Mouse (Mus musculus) CD4-positive, CD25-positive, alpha-beta regulatory T cell, adult 2 months (primary cell): Measurements from ENCODE around the gene Zfp617.
"Not testable (repeated sequence)": the region's sequence is repeated elsewhere in the genome, so short reads cannot be mapped to it uniquely, and the experiment has no call there.

Source experiments
- DNase-seq: peaks from one replicate; pipeline ENCODE4 v3.0.0-alpha.2; 2012; ENCODE audit warnings: low read depth, low spot score

The Zfp617 gene

GRCm38 (mm10) chr8:71908309-71909261 is at the start of gene Zfp617, which contains the start of gene Zfp882:
Gene Zfp617, plus strand, starts transcription at chr8:71908635.
Gene Zfp882, plus strand, starts transcription at chr8:71908608.
- peak; percentile 86 for DNase-seq

- not testable (repeated sequence) for DNase-seq
Observed at GRCm38 (mm10) chr8:71861551-71861950, 46.9 kb upstream of the Zfp617 start.

GRCm38 (mm10) chr8:71862038-71862437 is 46.4 kb upstream of the Zfp617 start:
- not testable (repeated sequence) for DNase-seq

- DNase-seq: peak; percentile 70
Observed at GRCm38 (mm10) chr8:71881618-71882274, 26.7 kb upstream of the Zfp617 start, which contains the start of gene Zfp709. Gene Zfp709, plus strand, starts transcription at chr8:71882019.

GRCm38 (mm10) chr8:71900666-71901065 is 7.8 kb upstream of the Zfp617 start:
- DNase-seq: not testable (repeated sequence)

- DNase-seq: not testable (repeated sequence)
Observed at GRCm38 (mm10) chr8:71903084-71903483, 5.4 kb upstream of the Zfp617 start.

GRCm38 (mm10) chr8:71906809-71907208 is 1.6 kb upstream of the Zfp617 start:
- DNase-seq: no peak

GRCm38 (mm10) chr8:71907798-71908257 is 607 bp upstream of the Zfp617 start:
- no peak for DNase-seq

GRCm38 (mm10) chr8:71912286-71912685 is 3.9 kb downstream of the Zfp617 start:
- DNase-seq: no peak

- peak; percentile 95 for DNase-seq
Observed at GRCm38 (mm10) chr8:71922567-71923401, 14.3 kb downstream of the Zfp617 start.

GRCm38 (mm10) chr8:71925791-71926190 is 17.4 kb downstream of the Zfp617 start:
- no peak for DNase-seq

- DNase-seq: no peak
Observed at GRCm38 (mm10) chr8:71926551-71926950, 18.1 kb downstream of the Zfp617 start.

GRCm38 (mm10) chr8:71927779-71928178 is 19.3 kb downstream of the Zfp617 start:
- no peak for DNase-seq

GRCm38 (mm10) chr8:71938037-71938436 is 29.6 kb downstream of the Zfp617 start:
- DNase-seq: not testable (repeated sequence)

GRCm38 (mm10) chr8:71940293-71941208 is 32.1 kb downstream of the Zfp617 start:
- DNase-seq: no peak

- DNase-seq: no peak
Observed at GRCm38 (mm10) chr8:71941776-71942175, 33.3 kb downstream of the Zfp617 start.

- DNase-seq: peak; percentile 53
Observed at GRCm38 (mm10) chr8:71948624-71949023, 40.2 kb downstream of the Zfp617 start.

GRCm38 (mm10) chr8:71950482-71951221 is 42.2 kb downstream of the Zfp617 start, which contains the start of gene Zfp961:
Gene Zfp961, plus strand, starts transcription at chr8:71951038.
- DNase-seq: peak; percentile 99

GRCm38 (mm10) chr8:71951436-71952161 is 43.2 kb downstream of the Zfp617 start:
- peak; percentile 23 for DNase-seq
